Mouse (Mus musculus): ENCODE data around the gene Rab43. TPM values are rescaled to one million over a fixed set of nuclear protein-coding genes. Genes with fewer than 3 reads are reported as not detected.
A peak's percentile ranks its signal among the peaks of the same experiment; 100 is the strongest.

Gene Rab43
- total RNA-seq, 2 experiments from 2014 or later = 5.3 to 8.3 TPM

DNA sequence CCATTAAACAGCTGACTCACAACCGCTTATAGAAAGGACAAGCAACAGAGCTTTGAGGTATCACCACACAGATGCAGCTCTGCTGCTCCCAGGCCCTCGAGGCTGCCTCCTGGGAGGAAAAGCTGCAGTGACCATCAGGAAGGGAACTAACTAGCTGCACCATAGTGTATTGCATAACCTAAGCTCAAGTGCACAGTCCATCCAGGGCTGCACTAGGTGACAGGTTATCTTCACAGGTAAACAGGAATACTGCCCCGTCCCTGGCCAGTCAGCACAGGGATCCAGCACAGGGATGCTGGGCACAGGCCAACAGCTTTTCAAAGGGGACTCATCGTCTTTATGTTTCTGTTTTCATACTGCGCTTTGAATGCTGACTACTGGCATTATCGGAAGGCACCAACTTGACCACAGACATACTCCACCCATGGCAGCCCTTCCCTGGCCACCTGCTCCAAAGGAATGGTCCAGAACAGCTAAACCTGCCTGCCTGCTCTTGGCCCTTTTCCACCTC is 2.3 kb downstream of the Rab43 start:
- no peak for DNase-seq

DNA sequence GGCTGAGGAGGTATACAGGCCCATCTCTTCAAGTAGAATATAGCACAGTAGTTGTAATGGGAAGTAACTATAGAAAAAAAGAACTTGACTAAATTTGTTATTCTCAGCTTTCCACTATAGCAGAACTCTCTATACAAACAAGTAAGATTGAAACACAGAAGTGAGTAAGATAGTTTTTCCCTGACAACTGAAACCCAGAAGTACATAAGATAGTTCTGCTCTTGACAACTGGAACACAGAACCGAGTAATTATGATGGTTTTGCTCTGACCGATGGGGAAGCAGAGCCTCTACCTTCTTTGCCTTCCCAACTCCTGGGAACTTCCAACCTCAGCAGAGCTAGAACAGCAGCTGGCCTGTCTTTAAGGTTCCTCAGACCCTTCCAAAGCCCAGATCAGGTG is 2.8 kb downstream of the Rab43 start:
- DNase-seq = no peak

DNA sequence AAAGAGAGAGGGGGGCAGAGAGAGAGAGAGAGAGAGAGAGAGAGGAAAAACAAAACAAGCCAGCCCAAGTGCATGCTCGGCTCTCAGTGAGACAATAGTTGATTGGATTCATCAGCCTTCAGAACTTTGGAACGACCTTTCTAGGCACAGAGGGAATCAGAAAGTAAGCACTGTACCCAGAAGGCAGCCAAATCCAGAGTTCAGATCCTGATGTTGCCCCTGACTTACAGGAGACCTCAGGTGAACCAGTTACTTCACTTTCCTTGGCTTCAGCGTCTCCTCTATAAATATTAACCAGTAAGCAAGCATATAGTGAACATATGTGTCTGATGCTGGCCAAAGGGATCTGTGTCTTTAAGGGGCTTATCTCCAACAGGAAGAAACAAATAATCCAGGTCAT is 3.4 kb downstream of the Rab43 start:
- no peak for DNase-seq

DNA sequence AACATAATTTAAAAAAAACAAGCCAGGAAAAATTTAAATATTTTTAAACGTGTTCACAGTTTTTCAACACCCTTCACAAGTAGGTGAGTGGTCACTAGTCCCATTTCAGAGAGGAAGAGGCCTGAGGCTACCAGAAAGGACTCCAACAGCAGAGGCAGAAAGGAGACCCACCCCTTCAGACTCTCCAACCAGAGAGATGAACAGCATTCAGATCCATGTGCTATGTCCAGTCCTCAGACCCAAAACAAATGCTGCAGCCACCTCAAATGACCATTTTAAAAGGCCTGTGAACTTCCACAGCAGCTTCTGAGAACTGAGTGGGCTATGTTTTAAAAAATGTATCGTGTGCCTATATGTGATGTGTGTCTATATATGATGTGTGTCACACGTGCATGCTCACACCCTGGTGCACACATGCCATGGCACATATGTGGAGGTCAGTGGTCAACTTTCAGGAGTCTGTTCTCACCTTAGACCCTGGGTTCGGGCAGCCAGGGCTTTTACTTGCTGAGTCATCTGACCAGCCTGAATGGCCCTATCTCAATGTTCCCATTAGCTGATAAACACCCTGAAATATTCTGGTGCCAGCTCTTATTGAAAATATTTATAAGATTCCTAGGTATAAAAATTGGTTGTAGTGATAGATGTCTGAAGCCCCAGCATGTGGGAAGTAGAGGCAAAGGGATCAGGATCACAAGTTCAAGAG is 4.1 kb downstream of the Rab43 start:
- DNase-seq = no peak

DNA sequence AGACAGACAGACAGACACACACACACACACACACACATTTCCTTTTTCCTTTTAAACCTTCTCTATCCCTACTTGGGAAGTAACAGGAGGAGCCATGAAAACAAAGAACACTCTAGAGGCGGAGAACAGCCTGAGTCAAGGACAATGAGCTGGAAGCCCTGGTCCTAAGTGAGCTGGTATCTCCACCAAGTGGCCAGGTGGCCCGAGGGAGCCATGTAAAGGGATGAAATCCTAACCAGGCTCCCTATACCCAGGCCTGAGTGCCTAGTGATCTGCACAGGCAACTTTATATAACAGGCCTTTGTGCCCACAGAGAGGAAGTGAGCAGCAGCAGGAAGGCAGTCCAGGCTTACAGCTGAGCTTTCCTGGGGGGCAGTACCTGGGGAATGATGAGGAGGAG is 5.1 kb downstream of the Rab43 start:
- DNase-seq = no peak

DNA sequence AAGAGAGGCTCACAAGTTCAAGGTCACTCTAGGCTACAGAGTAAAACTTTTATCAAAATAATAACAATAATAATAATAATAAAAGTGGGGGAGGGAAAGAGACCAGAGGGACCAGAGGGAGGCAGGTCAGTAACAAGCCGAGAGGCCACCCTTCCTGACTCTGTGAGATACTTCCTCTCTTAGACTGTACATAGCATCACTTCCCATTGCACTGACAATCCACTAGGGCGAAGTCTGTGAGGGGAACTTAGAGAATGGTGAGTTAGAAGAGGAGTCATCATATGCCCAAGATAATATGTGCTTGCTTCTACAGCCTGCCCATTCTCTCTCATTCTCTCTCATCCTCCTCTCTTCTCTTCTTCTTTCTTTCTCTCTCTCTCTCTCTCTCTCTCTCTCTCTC is 5.9 kb downstream of the Rab43 start:
- DNase-seq = no peak

DNA sequence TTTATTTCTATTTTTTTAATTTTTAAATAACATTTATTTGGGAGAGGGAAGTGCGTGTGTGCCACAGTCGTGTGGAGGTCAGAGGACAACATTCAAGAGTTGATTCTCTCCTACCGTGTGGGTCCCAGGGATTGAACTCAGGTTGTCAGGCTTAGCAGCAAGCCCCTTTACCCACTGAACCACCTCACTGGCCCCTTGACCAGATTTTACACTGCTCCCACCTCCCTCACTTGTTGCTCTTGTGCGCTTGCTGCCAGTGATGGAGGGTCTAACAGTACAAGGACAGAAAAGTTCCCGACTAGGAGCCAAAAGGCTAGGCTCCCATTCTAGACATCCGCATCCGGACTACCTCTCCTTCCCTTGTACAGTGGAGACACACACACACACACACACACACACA is 6.5 kb downstream of the Rab43 start:
- DNase-seq = no peak

DNA sequence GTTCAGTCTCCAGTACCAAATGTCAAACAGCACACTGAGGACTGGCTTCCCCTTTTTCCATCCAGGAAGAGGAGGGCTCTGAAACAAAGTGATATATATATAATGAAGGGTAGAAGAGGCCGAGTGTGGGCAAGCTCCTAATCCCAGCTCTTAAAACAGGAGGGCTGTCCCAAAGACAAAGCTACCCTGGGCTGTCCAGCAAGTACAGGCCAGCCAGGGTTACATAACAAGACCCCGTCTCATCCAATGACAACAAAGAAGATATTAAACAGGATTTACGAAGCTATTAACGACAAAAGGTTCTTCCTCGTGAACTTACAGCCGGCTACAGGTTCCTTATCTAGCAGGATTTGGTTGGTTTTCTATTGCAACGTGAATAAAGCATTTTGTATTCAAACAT is 7.1 kb downstream of the Rab43 start:
- DNase-seq = no peak

DNA sequence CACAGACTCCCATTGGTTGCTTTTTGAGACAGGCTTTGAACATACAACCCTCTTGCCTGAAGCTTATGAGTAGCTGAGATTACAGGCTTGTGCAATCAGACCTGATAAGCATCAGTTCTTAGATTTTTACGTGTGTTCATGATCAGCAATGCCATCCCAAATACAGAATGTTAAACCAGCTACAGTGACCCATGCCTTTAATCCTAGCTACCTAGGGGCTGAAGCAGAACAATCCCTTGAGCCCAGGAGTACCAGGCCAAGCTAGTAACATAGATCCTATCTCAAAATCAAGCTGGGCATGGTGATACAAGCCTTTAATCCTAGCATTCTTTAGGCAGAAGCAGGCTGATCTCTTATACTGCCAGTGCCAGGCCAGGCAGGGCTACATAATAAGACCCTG is 7.9 kb downstream of the Rab43 start:
- no peak for DNase-seq

DNA sequence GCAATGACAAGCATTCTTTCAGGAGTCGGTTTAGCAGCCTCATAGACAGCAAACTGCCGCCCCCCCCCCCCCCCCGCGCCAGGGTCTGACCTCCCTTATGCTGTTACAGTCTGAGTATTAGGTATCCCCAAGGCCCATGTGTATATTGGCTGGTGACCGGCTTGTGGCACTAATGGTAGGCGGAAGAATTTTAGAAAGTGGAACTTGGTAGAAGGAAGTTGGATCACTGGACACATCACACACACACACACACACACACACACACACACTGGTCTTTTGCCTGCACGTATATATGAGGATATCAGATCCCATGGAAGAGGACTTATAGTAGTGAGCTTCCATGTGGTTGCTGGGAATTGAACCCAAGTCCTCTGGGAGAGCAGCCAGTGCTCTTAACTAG is 9.5 kb downstream of the Rab43 start:
- DNase-seq = no peak

DNA sequence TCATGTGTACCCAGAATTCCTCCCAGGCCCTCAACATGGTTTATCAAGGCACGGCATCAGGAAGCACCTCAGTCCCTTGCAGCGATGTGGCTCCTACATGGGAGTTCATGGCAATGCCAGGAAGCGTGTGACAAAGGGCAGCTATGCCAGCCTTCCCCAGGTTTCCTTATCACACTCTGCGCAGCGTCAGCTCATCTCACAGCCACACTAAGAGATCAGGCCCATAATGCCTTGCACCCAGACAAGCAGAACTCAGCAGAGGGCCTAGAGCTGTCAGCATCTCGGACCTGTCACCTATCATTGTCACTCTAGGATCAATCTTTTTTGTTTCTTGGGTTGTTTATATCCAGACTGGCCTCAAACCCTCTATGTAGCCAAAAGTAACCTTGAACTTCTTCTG is 12.4 kb downstream of the Rab43 start:
- no peak for DNase-seq

DNA sequence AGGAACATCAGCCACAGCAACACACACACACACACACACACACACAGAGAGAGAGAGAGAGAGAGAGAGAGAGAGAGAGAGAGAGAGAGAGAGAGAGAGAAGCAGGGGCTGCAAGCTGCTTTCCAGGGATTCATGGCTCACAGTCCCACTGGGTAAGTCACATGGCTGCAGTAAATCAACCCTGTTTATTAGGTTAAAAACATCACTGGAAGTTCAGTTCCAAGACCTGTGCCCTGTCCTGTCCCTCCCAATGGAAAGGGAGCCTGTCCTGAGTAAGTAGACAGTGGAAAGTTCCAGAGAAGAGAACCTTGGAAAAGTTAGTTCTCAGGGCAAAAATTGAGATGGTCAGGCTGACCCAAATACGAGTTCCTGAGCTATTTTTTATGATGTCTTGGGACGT is 14.6 kb downstream of the Rab43 start:
- no peak for DNase-seq

DNA sequence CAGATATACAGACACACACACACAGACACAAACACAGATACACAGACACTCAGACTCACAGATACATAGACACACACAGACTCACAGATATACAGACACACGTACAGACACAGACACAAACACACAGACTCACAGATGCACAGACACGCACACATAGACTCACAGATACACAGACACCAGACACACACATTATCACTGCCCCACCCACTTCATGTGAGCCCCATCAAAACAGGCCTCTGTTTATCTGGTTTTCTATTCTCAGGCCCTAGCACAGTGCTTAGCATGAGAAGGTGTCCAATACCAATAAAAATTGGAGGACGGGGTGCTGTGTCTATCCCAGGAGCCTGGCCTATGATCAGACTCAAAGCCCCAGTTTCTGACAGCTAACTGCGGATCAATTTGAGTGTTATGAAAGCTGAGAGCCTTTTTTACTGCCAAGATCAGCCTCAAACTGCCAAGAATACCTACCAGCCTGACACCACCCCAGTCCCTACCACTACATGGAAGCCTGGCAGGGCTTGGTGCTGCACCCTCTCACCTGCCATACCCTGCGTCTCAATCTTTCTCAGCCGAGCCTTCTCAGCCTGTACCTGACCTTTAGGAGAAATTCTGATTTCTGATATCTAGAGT is 15.6 kb downstream of the Rab43 start:
- DNase-seq = no peak

DNA sequence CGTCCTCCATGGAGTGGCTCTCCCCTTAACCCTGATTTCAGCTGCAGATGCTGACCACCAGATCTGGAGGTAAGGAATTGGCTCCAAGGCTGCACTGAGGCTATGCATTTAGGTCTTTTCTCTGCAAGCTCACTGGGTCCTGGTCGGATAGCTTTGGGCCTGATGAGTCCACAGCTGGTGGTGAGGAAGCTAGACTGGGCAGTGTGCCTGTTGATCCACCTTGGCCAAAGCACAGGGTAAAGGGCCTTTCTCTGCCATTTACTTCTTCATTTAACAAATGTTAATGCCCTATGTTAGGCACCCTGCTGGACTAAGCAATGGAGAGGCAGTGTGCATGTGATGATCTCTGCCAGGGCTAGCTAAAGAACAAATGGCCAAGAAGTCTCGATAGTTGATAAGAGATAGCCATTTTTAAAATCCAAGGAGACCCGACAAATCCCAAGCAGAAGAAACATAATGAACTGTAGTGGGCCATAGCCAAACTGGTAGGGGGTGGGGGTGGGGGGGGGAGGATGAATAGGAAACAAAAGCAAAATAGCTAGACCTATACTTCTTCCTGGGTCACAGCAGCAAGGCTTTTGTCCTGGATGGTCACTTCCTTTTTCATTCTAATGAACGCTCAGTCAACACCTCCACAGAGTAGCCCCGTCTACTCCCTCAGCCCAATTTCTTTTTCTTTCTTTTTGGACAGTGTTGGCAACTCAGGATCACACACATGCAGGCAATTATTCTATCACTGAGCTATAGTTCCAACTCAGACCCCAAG is 16.4 kb downstream of the Rab43 start:
- DNase-seq = no peak

DNA sequence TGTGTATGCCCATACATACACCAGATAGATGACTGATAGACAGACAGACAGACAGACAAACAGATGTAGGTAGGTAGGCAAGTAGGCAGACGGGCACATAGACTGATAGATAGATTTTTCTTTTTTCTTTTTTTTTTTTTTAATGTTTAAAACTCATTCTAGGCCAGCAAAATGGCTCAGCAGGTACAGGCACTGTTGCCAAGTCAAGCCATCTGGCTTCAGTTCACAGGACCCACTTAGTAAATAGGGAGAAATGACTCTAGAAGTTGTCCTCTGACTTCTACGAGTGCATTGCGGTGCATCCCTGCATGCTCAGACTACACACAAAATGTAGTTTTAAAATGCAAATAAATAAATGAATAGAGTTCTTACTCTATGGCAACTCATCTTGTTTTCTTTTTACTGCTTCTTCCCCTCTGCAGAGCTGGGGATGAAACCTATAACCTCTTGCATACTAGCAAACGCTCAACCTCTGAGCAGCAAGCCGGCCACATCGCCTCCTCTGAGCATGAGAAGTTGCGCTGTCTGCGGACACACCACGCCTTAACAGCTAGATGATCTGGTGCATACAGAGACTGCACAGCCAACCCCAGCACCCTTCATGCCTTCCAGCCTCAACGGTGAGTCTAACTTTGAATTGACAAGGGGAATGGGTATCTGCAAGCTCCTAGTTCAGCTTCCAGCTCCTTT is 18.0 kb downstream of the Rab43 start:
- no peak for DNase-seq

DNA sequence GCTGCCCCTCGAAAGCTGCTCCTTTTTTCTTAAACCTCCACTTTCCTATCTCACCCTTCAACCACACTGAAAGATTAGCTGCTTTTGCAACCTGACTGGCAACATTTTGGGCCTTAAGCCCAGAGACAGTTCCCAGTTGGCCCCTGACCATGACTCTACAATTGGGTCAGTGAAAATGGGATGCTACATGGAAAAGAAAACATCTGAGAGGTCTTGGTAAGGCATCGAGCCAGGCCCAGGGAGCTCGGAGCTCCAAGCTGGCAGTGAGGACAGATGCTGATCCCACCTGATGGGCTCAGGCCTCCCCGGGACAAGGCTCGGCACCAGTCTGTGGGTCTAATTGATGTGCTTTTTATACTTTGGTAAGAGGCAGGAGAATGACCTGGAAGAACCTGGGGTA is 20.1 kb downstream of the Rab43 start:
- no peak for DNase-seq

DNA sequence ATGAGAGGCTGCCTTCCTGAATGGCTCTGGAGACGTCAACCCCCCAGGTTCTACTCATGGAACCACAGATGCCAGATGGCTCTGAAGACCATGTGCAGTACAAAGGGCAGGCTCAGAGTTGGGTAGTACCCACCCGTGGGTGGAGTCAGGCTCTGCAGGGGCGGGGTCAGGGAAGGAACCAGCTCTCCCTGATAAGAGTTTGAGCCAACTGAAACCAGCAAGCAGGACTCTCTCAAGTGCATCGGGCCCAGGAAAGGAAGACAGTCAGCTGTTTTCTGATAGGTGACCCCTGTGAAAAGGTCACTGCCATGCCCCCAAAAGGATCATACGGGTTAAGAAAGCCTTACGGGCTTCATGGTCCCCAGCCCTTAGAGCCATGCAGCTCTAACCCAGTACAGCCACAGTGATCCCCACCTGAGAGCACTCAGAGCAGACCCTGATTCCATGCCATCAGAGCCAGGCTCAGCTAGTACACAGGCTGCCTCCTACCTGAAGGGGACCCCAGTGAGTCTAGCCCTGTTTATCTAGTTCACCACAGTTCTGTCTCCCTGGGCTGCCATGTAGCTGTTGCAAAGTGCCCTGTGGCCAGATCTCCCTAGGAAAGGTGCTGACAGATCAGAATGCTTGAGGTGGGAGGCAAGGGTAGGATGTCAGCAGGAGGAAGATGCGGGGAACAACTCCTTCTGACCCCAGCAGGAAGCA is 21.0 kb downstream of the Rab43 start:
- DNase-seq = no peak

DNA sequence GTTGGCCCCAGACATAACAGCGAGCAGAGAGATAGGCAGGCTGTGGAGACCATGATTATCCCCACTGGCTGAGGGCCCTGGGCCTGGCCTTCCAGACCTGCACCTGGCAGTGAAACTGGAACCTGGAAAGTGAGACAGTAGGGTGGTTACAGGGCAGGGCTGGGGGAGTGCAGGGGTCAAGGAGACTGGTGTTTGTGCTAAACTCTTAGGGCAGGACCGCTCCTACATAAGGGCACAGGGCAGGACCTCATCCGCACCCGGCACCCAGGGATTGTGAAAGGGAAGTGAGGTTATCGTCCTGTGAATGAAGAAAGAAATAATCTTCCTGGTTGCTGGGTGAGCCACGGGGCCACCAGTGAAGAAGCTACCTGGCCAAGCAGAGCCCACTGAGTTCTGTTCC is 22.2 kb downstream of the Rab43 start:
- DNase-seq = no peak

DNA sequence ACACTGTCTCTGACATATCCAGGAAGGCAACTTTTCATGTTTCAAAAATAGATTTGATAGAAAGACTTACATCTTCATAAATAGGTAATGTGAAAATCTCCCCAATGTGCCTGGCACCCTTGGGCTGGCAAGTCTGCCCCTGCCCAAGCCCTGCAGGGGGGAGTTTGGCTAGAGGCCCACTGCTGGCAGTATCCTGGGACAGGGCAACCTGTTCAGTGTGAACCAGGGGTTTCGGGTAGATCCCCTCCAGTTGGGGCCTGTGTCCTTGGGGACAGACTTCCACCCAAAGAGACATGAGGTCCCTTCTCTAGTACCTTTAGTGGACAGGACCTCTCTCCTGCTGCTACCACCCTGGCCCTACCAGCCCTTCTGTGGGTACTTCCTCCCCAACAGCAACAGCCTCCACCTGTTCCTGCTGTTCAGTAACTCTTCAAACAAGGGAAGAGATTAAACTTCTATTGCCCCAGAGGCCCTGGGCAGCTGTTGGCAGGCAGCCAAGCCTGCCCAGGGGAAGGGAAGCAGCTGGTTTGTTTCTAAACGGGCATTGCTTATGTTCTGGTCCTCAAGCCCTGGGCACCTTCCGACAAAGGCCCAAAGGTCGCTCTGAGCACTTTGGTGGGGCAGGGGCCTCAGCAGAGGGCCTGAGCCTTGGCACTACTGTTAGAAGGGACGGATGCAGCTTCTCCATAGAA is 22.9 kb downstream of the Rab43 start:
- DNase-seq = peak; percentile 12

DNA sequence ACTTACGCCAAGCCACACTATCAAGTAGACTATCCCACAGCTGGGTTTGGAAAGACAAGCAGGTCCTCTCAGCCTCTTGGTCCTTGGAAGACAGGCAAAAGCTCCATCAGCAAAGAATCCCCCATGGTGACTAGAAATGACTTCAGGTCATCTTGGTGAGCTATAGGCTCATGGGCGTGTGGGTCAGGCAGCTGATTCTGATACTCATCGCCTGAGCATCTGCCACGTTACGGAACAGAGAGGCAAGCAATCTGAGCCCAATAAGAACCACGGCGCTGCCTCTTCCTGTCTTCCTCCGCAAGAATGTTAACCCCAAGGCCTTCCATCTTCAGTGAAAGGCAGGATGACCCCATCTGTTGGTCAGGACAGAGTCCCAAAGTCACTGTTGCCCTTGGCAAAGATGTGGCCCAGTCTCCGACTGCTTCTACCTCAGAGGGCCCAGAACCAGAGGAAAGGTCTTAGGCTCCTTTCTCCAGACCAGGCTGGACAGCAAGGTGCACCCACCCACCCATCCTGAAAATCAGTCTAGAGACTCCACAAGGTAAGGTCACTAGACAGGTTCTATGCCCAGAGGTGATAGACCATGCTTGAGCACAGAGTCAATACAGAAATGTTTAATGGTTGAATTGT is 23.6 kb downstream of the Rab43 start:
- no peak for DNase-seq

All from gastrocnemius, postnatal 25 days (tissue).